Mouse (Mus musculus) limb, embryonic 14.5 days (tissue): ENCODE measurements around the gene Gmnc. TPM values are rescaled to one million over a fixed set of nuclear protein-coding genes. Genes with fewer than 3 reads are reported as not detected.

ENCODE experiments used
- ATAC-seq: fragments of 200-750 bp; cut with Nextera tagmentation; 2 replicates; pipeline ENCODE4 v1.8.0; 2017; ENCODE audit warnings: low read depth, moderate number of reproducible peaks, moderate TSS enrichment; ENCODE audit not compliant: low FRiP score
- DNase-seq: peaks from one replicate; pipeline ENCODE4 v3.0.0-alpha.2; 2015; ENCODE audit warnings: low spot score
- H3K27ac ChIP-seq: fragments of 300-500 bp; sonication (generic); replicated peaks from 2 replicates; pipeline ENCODE4 v1.5.1; 2014; ENCODE audit warnings: low read depth, mild to moderate bottlenecking, low read length, moderate library complexity, mixed read lengths
- H3K27me3 ChIP-seq: fragments of 300-500 bp; sonication (generic); 2 replicates; pipeline ENCODE4 v1.6.1; 2014; ENCODE audit warnings: low read length, mixed read lengths; ENCODE audit not compliant: control insufficient read depth, insufficient read depth
- H3K36me3 ChIP-seq: fragments of 300-500 bp; sonication (generic); 2 replicates; pipeline ENCODE4 v1.6.1; 2014; ENCODE audit warnings: mild to moderate bottlenecking, low read length, moderate library complexity, mixed read lengths; ENCODE audit not compliant: control insufficient read depth, insufficient read depth
- H3K4me1 ChIP-seq: fragments of 300-500 bp; sonication (generic); 2 replicates; pipeline ENCODE4 v1.6.1; 2014; ENCODE audit warnings: antibody characterized with exemption, low read length, mixed read lengths; ENCODE audit not compliant: control insufficient read depth, insufficient read depth
- H3K4me2 ChIP-seq: fragments of 300-500 bp; sonication (generic); replicated peaks from 2 replicates; pipeline ENCODE4 v1.6.1; 2014; ENCODE audit warnings: low read depth, mild to moderate bottlenecking, low read length, moderate library complexity; ENCODE audit not compliant: severe bottlenecking
- H3K4me3 ChIP-seq: fragments of 300-500 bp; sonication (generic); replicated peaks from 2 replicates; pipeline ENCODE4 v1.5.1; 2014; ENCODE audit warnings: low read length
- H3K9ac ChIP-seq: fragments of 300-500 bp; sonication (generic); 2 replicates; pipeline ENCODE4 v1.6.1; 2014; ENCODE audit warnings: mild to moderate bottlenecking, low read depth, low read length, moderate library complexity; ENCODE audit not compliant: severe bottlenecking
- H3K9me3 ChIP-seq: fragments of 300-500 bp; sonication (generic); 2 replicates; pipeline ENCODE4 v1.6.1; 2016; ENCODE audit warnings: low read length; ENCODE audit not compliant: control insufficient read depth
- POLR2A ChIP-seq: fragments of 200-500 bp; IDR thresholded peaks from 2 replicates; pipeline ENCODE4 v1.8.0; 2012; ENCODE audit warnings: inconsistent platforms, mild to moderate bottlenecking, moderate library complexity, borderline replicate concordance; ENCODE audit not compliant: insufficient read depth, insufficient read length; ENCODE audit errors: extremely low read depth
- WGBS: fragments of 180-500 bp; shearing (Covaris S2); extraction: QIAGEN DNeasy Blood & Tissue Kit; methylation state at CpG from one replicate; pipeline ENCODE4 v1.1.7; 2014; 5-methylcytosine and 5-hydroxymethylcytosine counted together
- polyA plus RNA-seq, 2 experiments: library from polyadenylated mRNA; depleted of rRNA in 1 of 2; stranded (reverse) in 1 of 2; unstranded in 1 of 2; fragments of >200 nt; fragmentation: Nextera tagmentation in 1 of 2; extraction: Ambion mirVana in 1 of 2; gene quantifications; 2 replicates each; pipeline versions ENCODE4 v1.2.1 to v1.2.3; 2012 to 2014

Gene Gmnc
- polyA plus RNA-seq, 2 experiments = 0.25 to 0.43 TPM

DNA sequence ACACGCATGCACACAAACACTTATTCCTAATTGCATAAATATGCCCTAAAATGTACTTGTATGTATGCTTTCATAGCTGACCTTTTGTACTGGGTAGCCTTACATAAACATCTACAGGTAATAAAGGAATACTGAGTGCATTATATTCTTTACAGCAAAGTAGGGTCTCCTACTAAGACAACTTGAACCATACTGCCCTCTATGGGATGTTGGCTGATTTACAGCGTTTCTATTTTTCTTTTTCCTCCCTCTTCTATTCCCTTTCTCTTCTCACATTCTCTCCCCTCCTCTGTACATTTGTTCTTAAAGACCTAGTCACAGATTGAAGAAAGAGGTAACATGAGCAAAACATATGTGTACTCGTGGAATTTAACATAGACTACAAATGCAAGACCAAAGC is 9.3 kb downstream of the Gmnc start:
- H3K27ac ChIP-seq = no peak overlapping the region
- TF ChIP-seq POLR2A = no peak
- H3K4me3 ChIP-seq = no peak overlapping the region
- no peak overlapping the region for H3K9ac ChIP-seq
- DNase-seq (no peak), ATAC-seq (no peak)
- H3K27me3 ChIP-seq = no peaks in the 10 kb centered on the region
- no peak overlapping the region for H3K4me2 ChIP-seq
- WGBS = 38% methylated on average over 3 of the region's 3 CpGs
- H3K36me3 ChIP-seq = no peaks in the 10 kb centered on the region
- no peaks in the 10 kb centered on the region for H3K9me3 ChIP-seq
- H3K4me1 ChIP-seq = no peaks in the 10 kb centered on the region

DNA sequence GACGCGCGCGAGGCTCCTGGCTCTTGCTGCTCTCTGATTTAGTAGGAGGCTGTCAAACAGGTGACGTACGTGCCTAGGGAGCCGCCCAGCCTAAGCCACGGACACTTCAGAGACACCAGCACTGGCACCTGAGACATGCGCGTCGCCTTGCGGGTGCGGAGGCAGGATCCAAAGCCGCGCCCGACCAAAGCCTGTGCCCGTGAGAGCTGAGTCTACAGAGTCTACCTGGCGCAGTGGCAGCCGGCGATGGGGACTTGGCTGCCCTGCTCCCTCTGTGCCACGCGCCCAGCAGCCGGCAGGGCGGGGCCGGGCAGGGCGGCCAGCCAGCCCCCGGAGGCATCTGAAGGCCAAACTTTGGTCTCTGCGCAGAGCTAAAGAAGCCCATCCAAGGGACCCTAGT is 23.5 kb downstream of the Gmnc start:
- DNase-seq (no peak), ATAC-seq (no peak)
- no peak overlapping the region for H3K9ac ChIP-seq
- peaks cover 8% of the 10 kb centered on the region for H3K27me3 ChIP-seq
- H3K36me3 ChIP-seq = no peaks in the 10 kb centered on the region
- H3K27ac ChIP-seq = no peak overlapping the region
- 1% methylated on average over 24 of the region's 28 CpGs for WGBS
- H3K9me3 ChIP-seq = no peaks in the 10 kb centered on the region
- peak overlapping the region; percentile 32 for H3K4me3 ChIP-seq
- H3K4me2 ChIP-seq = peak overlapping the region; percentile 60
- peaks cover 6% of the 10 kb centered on the region; the same call in 1 of the 2 replicates for H3K4me1 ChIP-seq
- no peak for TF ChIP-seq POLR2A

DNA sequence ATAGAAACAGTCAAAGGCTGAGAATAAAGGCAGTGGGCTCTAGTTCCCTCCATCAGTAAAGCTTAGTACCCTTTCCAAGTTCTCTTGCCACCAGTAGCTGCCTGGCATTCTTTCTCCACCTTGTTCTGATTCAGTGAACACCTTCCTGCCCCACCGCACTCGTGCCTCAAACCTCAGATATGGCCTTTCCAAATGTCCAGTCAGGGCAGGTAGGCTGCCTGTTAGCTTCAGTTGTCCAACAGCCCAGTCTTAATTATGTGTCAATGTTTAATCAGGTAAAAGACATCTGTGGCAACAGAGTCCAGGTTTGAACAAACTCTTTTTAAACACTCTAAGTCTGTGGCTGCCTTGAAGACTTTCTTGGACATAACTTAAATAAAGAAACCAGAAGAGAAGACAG is 24.6 kb downstream of the Gmnc start:
- Histone ChIP-seq H3K4me1 (peaks cover 6% of the 10 kb centered on the region; the same call in 1 of the 2 replicates), H3K4me2 (no peak overlapping the region), H3K9me3 (no peaks in the 10 kb centered on the region), H3K36me3 (no peaks in the 10 kb centered on the region), H3K9ac (no peak overlapping the region), H3K27me3 (peaks cover 8% of the 10 kb centered on the region), H3K4me3 (no peak overlapping the region), H3K27ac (no peak overlapping the region)
- WGBS = 81% methylated on average over 2 of the region's 2 CpGs
- ATAC-seq (no peak), DNase-seq (no peak)
- TF ChIP-seq POLR2A = no peak

- DNase-seq (no peak), ATAC-seq (no peak)
Measured at GRCm38 (mm10) chr16:26961971-26962370, 29.5 kb downstream of the Gmnc start.

GRCm38 (mm10) chr16:26951601-26952000 is 39.9 kb downstream of the Gmnc start:
- ATAC-seq = no peak
- Histone ChIP-seq H3K4me3 (no peak overlapping the region), H3K9ac (no peak overlapping the region), H3K27me3 (no peaks in the 10 kb centered on the region), H3K36me3 (no peaks in the 10 kb centered on the region), H3K4me2 (no peak overlapping the region), H3K9me3 (no peaks in the 10 kb centered on the region), H3K27ac (no peak overlapping the region), H3K4me1 (no peaks in the 10 kb centered on the region)
- no peak for DNase-seq
- 79% methylated on average over 3 of the region's 3 CpGs for WGBS
- no peak for TF ChIP-seq POLR2A

More at GRCm38 (mm10) chr16:26961971-26962370, 29.5 kb downstream of the Gmnc start:
- H3K4me1 ChIP-seq = no peaks in the 10 kb centered on the region
- H3K27ac ChIP-seq = no peak overlapping the region
- no peak overlapping the region for H3K9ac ChIP-seq
- no peak overlapping the region for H3K4me3 ChIP-seq
- no peaks in the 10 kb centered on the region for H3K36me3 ChIP-seq
- no peaks in the 10 kb centered on the region for H3K9me3 ChIP-seq
- H3K4me2 ChIP-seq = no peak overlapping the region
- H3K27me3 ChIP-seq = no peaks in the 10 kb centered on the region
- TF ChIP-seq POLR2A = no peak

GRCm38 (mm10) chr16:26950209-26950608 is 41.2 kb downstream of the Gmnc start:
- no peaks in the 10 kb centered on the region for H3K4me1 ChIP-seq
- TF ChIP-seq POLR2A = no peak
- WGBS = 48% methylated on average over 4 of the region's 4 CpGs

More at GRCm38 (mm10) chr16:26950209-26950608, 41.2 kb downstream of the Gmnc start:
- Histone ChIP-seq H3K27me3 (no peaks in the 10 kb centered on the region), H3K36me3 (no peaks in the 10 kb centered on the region), H3K9me3 (no peaks in the 10 kb centered on the region), H3K27ac (no peak overlapping the region), H3K4me3 (no peak overlapping the region), H3K9ac (no peak overlapping the region), H3K4me2 (no peak overlapping the region)
- ATAC-seq (no peak), DNase-seq (no peak)
